Mouse (Mus musculus) gastrocnemius, postnatal 14 days (tissue): ENCODE results near the gene Kif9. TPM values are rescaled to one million over a fixed set of nuclear protein-coding genes. Genes with fewer than 3 reads are reported as not detected.

Experiments used
- DNase-seq: peaks from one replicate; pipeline ENCODE4 v3.0.0; 2021; ENCODE audit warnings: mixed read lengths
- intact Hi-C: fragments of 180-260 bp; cut with DNase I; formaldehyde crosslinking; loops from one replicate; pipeline ENCODE4 v1.15.1; 2025; ENCODE audit warnings: low total_unique reads
- long read RNA-seq, 2 experiments: library from polyadenylated mRNA; stranded (forward); transcript quantifications; one replicate each; pipeline ENCODE4 v2.0.0; 2021
- total RNA-seq, 2 experiments: library from RNA; stranded (reverse); gene quantifications; 2 replicates each; pipeline ENCODE4 v1.2.3; 2021

Kif9 gene
- total RNA-seq, result under 1 TPM; 0.16 to 0.20 TPM
- long read RNA-seq, experiment 1, partial matches to known transcripts, result 0 of 2 reads
- long read RNA-seq, experiment 1, other reads (novel, unspliced or antisense), result 2 of 2 reads
- long read RNA-seq, experiment 2, result 0 reads

- peak; percentile 97 for DNase-seq
- intact Hi-C loops, result loop anchor here (10.0 kb wide), 1 partner anchor 58 kb away; the partner anchor contains the start of gene Setd2
Observed at GRCm38 (mm10) chr9:110476124-110477091, at the start of gene Kif9, which contains the start of gene Klhl18. Gene Kif9, plus strand, starts transcription at chr9:110476958. Gene Klhl18, minus strand, starts transcription at chr9:110476694.

GRCm38 (mm10) chr9:110431241-110431640 is 45.5 kb upstream of the Kif9 start:
- DNase-seq, result no peak
- intact Hi-C loops, result loop anchor here (10.0 kb wide), 1 partner anchor 274 kb away; no protein-coding TSS in a partner anchor

GRCm38 (mm10) chr9:110433045-110433444 is 43.7 kb upstream of the Kif9 start:
- intact Hi-C loops, result loop anchor here (10.0 kb wide), 1 partner anchor 272 kb away; no protein-coding TSS in a partner anchor

GRCm38 (mm10) chr9:110436041-110436440 is 40.7 kb upstream of the Kif9 start:
- no peak for DNase-seq
- intact Hi-C loops, result loop anchor here (10.0 kb wide), 1 partner anchor 269 kb away; no protein-coding TSS in a partner anchor

More at GRCm38 (mm10) chr9:110433045-110433444, 43.7 kb upstream of the Kif9 start:
- no peak for DNase-seq

GRCm38 (mm10) chr9:110440049-110440448 is 36.7 kb upstream of the Kif9 start:
- DNase-seq, result no peak
- intact Hi-C loops, result no loop called here

- DNase-seq, result no peak
- intact Hi-C loops, result no loop called here
Observed at GRCm38 (mm10) chr9:110440559-110440958, 36.2 kb upstream of the Kif9 start.

- DNase-seq, result no peak
- intact Hi-C loops, result loop anchor here (5.0 kb wide), 1 partner anchor 184 kb away; no protein-coding TSS in a partner anchor
Observed at GRCm38 (mm10) chr9:110448356-110448755, 28.4 kb upstream of the Kif9 start.

GRCm38 (mm10) chr9:110448857-110449617 is 27.7 kb upstream of the Kif9 start:
- peak; percentile 76 for DNase-seq
- intact Hi-C loops, result loop anchor here (5.0 kb wide), 1 partner anchor 183 kb away; no protein-coding TSS in a partner anchor

- DNase-seq, result no peak
- intact Hi-C loops, result no loop called here
Observed at GRCm38 (mm10) chr9:110452523-110452922, 24.2 kb upstream of the Kif9 start.

- DNase-seq, result no peak
- intact Hi-C loops, result no loop called here
Observed at GRCm38 (mm10) chr9:110457926-110458325, 18.8 kb upstream of the Kif9 start.

GRCm38 (mm10) chr9:110459145-110459727 is 17.5 kb upstream of the Kif9 start:
- DNase-seq, result no peak
- intact Hi-C loops, result no loop called here

- intact Hi-C loops, result no loop called here
- DNase-seq, result no peak
Observed at GRCm38 (mm10) chr9:110460884-110461815, 15.6 kb upstream of the Kif9 start.

GRCm38 (mm10) chr9:110462321-110462720 is 14.4 kb upstream of the Kif9 start:
- DNase-seq, result no peak
- intact Hi-C loops, result no loop called here

GRCm38 (mm10) chr9:110463983-110464591 is 12.7 kb upstream of the Kif9 start:
- intact Hi-C loops, result no loop called here
- no peak for DNase-seq

- no peak for DNase-seq
- intact Hi-C loops, result no loop called here
Observed at GRCm38 (mm10) chr9:110465336-110465735, 11.4 kb upstream of the Kif9 start.

- DNase-seq, result no peak
- intact Hi-C loops, result no loop called here
Observed at GRCm38 (mm10) chr9:110466179-110466578, 10.6 kb upstream of the Kif9 start.

GRCm38 (mm10) chr9:110477951-110478350 is 1.2 kb downstream of the Kif9 start:
- intact Hi-C loops, result loop anchor here (10.0 kb wide), 1 partner anchor 57 kb away; the partner anchor contains the start of gene Setd2

GRCm38 (mm10) chr9:110478639-110479038 is 1.9 kb downstream of the Kif9 start:
- DNase-seq, result no peak
- intact Hi-C loops, result loop anchor here (10.0 kb wide), 1 partner anchor 56 kb away; the partner anchor contains the start of gene Setd2

More at GRCm38 (mm10) chr9:110477951-110478350, 1.2 kb downstream of the Kif9 start:
- DNase-seq, result no peak
